Mouse (Mus musculus): ENCODE measurements around the gene Scgb2b21. TPM values are rescaled to one million over a fixed set of nuclear protein-coding genes. Genes with fewer than 3 reads are reported as not detected.

The Scgb2b21 gene
- not detected for polyA plus RNA-seq (2015; fragmentation: Illumina TruSeq; extraction: RNeasy Lipid Tissue Mini Kit (QIAGEN cat#74804); ENCODE audit: insufficient read depth, low read depth, low replicate concordance)

DNA sequence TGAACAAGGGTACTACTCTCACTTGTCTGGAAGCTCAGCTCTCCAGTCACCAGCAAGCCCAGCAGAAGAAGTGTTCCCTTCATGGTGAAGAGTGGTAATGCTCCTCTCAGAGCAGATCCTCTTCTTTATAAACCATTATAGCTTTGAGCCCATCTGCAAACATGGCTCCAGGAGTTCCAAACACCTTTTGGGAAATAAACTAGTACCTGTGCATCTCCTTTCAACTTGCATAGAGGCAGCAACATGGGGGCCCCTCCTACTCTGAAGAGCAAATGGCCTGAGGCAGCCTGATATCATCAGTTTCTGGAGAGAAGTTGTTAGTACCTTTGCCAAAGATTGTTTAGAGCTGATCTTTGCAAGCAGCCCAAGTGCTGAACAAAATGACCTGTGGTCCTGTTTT, at the start of gene Scgb2b21:
TSS of gene Scgb2b21 (minus strand) at position 101 of the 400 bp plus-strand sequence.

Other genes with a start within 250 kb of the Scgb2b21 start
- not detected for gene Scgb2b19, start 240.1 kb downstream of the Scgb2b21 start, polyA plus RNA-seq (2015; fragmentation: Illumina TruSeq; extraction: RNeasy Lipid Tissue Mini Kit (QIAGEN cat#74804); ENCODE audit: insufficient read depth, low read depth, low replicate concordance)
- gene Scgb1b19, start 233.2 kb downstream of the Scgb2b21 start, polyA plus RNA-seq (2015; fragmentation: Illumina TruSeq; extraction: RNeasy Lipid Tissue Mini Kit (QIAGEN cat#74804); ENCODE audit: insufficient read depth, low read depth, low replicate concordance), result not detected
- not detected for gene Scgb2b20, start 154.1 kb downstream of the Scgb2b21 start, polyA plus RNA-seq (2015; fragmentation: Illumina TruSeq; extraction: RNeasy Lipid Tissue Mini Kit (QIAGEN cat#74804); ENCODE audit: insufficient read depth, low read depth, low replicate concordance)
- not detected for gene Scgb1b20, start 147.2 kb downstream of the Scgb2b21 start, polyA plus RNA-seq (2015; fragmentation: Illumina TruSeq; extraction: RNeasy Lipid Tissue Mini Kit (QIAGEN cat#74804); ENCODE audit: insufficient read depth, low read depth, low replicate concordance)
- gene Scgb2b24, start 218.9 kb upstream of the Scgb2b21 start, polyA plus RNA-seq (2015; fragmentation: Illumina TruSeq; extraction: RNeasy Lipid Tissue Mini Kit (QIAGEN cat#74804); ENCODE audit: insufficient read depth, low read depth, low replicate concordance), result not detected
- not detected for gene Scgb1b24, start 223.3 kb upstream of the Scgb2b21 start, polyA plus RNA-seq (2015; fragmentation: Illumina TruSeq; extraction: RNeasy Lipid Tissue Mini Kit (QIAGEN cat#74804); ENCODE audit: insufficient read depth, low read depth, low replicate concordance)

Data from pancreas, adult 10 weeks (tissue).